Mouse (Mus musculus): ENCODE measurements at regions not wholly inside any gene's neighbourhood (a gene's known extent, or its start where the extent isn't known, plus 50 kb on each side); places are given as distances from the start of the nearest gene placed in this dataset.

GRCm38 (mm10) chr1:122273579-122273978, 705.8 kb upstream of the Ddx18 start:
- DNase-seq = no peak

GRCm38 (mm10) chr1:122243031-122243430, 675.2 kb upstream of the Ddx18 start:
- no peak for DNase-seq

- no peak for DNase-seq
Measured at GRCm38 (mm10) chr1:122241511-122241910, 673.7 kb upstream of the Ddx18 start.

- no peak for DNase-seq
Measured at GRCm38 (mm10) chr1:122230442-122230841, 662.7 kb upstream of the Ddx18 start.

- DNase-seq = no peak
Measured at GRCm38 (mm10) chr1:122212484-122212883, 644.7 kb upstream of the Ddx18 start.

- no peak for DNase-seq
Measured at GRCm38 (mm10) chr1:122208619-122209018, 640.8 kb upstream of the Ddx18 start.

- DNase-seq = peak; percentile 27
Measured at GRCm38 (mm10) chr1:122169547-122169946, 601.8 kb upstream of the Ddx18 start.

GRCm38 (mm10) chr1:122161798-122162197, 594.0 kb upstream of the Ddx18 start:
- DNase-seq = no peak

- peak; percentile 5 for DNase-seq
Measured at GRCm38 (mm10) chr1:122141362-122141761, 573.6 kb upstream of the Ddx18 start.

GRCm38 (mm10) chr1:122123954-122124353, 556.2 kb upstream of the Ddx18 start:
- no peak for DNase-seq

GRCm38 (mm10) chr1:122095726-122096125, 527.9 kb upstream of the Ddx18 start:
- DNase-seq = no peak

GRCm38 (mm10) chr1:122082481-122082880, 514.7 kb upstream of the Ddx18 start:
- DNase-seq = no peak

GRCm38 (mm10) chr1:122076085-122076484, 508.3 kb upstream of the Ddx18 start:
- no peak for DNase-seq

GRCm38 (mm10) chr1:122055146-122055545, 487.4 kb upstream of the Ddx18 start:
- DNase-seq = no peak

- no peak for DNase-seq
Measured at GRCm38 (mm10) chr1:122048112-122048725, 480.4 kb upstream of the Ddx18 start.

- no peak for DNase-seq
Measured at GRCm38 (mm10) chr1:122043896-122044295, 476.1 kb upstream of the Ddx18 start.

- no peak for DNase-seq
Measured at GRCm38 (mm10) chr1:122043114-122043513, 475.3 kb upstream of the Ddx18 start.

GRCm38 (mm10) chr1:122007749-122008148, 440.0 kb upstream of the Ddx18 start:
- DNase-seq = no peak

GRCm38 (mm10) chr1:121996461-121996860, 428.7 kb upstream of the Ddx18 start:
- no peak for DNase-seq

GRCm38 (mm10) chr1:121990653-121991052, 422.9 kb upstream of the Ddx18 start:
- no peak for DNase-seq

GRCm38 (mm10) chr1:121958942-121959341, 391.2 kb upstream of the Ddx18 start:
- DNase-seq = no peak

GRCm38 (mm10) chr1:121935911-121936310, 368.1 kb upstream of the Ddx18 start:
- DNase-seq = no peak

Data from kidney, adult 9 months (tissue).